Mouse (Mus musculus) thymus, postnatal 25 days (tissue): Measurements from ENCODE around the gene Foxp1.

Source experiments
- DNase-seq: peaks from one replicate; pipeline ENCODE4 v3.0.0; 2022

The Foxp1 gene

DNA sequence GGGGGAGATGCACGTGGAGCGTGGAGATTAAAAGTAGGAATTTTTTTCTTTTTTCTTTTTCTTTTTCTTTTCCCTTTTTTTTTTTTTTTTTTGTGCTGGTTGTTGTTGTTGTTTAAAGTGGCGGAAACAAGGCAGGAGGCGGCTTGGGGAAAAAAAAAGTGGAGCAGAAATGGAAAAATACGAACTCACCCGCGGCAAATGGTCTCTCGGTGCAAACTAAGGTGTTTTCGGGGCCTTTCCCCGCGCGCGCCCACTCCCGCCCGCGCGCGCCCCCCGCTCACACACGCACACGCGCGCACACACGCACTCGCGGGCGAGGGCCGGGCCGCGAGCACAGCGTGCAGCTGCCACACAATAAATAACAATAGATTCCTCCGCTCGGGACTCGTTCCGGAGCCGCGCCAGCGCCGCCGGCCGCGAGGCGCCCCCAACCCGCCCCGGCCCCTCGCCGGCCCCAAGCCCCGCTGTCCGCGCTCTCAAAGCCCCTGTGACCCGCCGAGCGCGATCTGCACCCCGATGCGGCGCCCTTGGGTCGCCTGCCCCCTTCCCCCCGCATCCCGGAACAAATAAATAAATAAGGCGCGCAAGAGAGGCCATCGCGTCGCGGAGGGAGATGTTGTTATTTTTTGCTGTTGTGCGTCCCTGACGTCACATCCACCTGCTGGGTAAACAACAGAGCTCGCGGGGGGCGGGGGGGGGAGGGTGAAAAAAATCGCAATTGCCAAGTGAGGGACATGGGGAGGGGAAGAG lies at the start of gene Foxp1:
Gene Foxp1, minus strand, starts transcription at position 363 of the 750 bp plus-strand sequence.
- peak; percentile 82 for DNase-seq

DNA sequence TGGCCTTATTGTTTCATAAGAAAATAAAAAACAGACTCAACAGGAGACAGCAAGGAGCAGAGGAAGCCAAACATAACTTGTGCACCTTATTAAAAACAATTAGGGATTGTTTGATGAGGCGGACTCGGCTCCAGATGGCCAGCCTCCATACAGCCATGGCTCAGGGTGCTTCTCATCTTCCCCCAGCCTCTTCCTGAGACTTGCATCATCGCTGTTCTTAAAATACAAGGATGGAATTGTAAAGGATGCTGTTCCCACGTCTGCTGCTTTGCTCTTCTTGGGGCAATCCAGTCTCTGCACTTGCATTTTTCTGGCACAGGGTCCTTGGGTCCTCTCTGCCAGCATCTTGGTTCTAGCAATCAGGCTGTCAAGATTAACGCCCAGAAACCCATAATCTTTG lies 49.5 kb upstream of the Foxp1 start:
- DNase-seq: no peak

DNA sequence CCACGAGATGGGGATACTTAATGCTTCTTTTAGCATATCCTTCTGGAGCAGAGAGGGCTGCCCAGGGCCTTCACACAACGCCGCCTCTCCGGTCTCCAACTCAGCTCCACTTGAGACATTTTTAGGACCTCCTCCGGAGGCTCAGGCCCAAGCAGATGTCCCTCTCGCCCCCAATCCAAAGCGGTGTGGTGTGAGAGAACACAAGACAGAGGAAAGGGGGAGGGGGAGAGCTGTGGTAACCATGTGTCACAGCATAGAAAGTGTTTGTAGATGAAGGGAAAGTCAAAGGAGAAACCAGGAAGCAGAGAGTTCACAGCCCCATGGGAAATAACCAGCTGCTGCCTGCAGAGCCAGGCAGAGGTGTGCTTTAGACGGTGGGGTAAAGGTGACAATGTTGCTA lies 44.4 kb upstream of the Foxp1 start:
- DNase-seq: peak; percentile 44

DNA sequence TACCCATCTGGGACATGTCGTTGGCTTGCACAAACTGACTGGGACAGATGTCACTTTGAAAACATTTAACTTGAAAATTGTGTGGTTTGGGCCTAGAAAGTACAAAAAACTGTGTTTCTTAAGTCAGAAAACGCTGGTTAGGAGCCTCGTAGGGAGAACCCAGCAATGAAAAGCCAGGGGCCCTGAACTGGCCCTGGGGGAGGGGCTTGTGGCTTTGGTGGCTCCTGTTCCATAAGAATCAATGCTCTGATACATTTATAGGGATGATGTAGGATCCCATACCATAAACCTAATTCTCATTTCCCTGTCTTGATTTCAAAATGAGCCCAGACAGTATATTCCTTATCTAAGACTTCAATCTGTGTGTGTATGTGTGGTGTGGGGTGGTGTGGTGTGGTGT lies 42.2 kb upstream of the Foxp1 start:
- peak; percentile 38 for DNase-seq

DNA sequence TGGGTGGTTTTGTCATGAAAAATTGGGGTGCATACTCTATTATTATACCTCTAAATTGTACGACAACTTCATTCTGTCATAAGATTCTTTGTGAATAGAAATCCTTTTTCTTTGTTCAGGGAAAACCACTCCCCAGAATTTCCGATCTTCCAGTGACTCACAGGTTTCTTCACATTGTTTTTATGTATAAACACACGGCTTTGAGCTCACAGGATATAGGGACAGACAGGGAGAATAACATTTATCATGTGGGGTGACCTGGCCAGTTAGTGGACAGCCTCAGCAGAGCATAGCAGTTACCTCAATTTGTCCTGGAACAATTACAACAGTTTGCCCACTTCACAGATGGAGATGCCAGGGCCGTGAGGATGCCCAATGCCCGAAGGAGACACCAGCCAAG lies 34.4 kb upstream of the Foxp1 start:
- DNase-seq: no peak

DNA sequence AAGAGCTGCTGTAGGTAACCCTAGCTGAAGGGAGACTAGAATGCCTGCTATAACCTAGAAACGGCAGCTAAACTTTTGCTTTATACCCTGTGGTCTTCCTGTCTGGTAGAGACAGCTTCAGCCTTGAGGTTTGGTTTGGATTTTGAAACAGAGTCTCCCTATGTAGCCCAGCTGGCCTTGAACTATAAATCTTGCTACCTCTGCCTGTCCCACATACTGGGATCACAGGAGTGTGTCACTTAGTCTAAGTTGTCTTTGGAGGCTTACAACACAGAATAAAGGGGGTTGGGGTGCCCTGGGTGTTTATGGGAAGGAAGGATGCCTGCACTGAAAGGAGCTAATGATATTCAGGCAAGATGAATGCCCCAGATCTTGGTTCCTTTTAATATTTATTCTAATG lies 30.3 kb upstream of the Foxp1 start:
- no peak for DNase-seq

DNA sequence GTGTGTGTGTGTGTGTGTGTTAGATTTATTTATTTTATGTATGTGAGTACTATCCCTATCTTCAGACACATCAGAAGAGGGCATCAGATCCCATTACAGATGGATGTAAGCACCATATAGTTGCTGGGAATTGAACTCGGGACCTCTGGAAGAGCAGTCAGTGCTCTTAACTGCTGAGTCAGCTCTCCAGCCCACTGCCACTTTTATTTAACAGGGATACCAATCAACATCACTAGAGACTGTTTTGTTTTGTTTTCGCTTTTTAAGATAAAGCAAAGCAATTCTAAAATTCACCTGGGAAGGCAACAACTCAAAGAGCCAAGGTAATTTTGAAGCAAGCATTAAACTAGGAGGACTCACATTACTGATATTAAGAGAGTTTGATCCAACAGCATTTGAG lies 23.9 kb upstream of the Foxp1 start:
- no peak for DNase-seq

DNA sequence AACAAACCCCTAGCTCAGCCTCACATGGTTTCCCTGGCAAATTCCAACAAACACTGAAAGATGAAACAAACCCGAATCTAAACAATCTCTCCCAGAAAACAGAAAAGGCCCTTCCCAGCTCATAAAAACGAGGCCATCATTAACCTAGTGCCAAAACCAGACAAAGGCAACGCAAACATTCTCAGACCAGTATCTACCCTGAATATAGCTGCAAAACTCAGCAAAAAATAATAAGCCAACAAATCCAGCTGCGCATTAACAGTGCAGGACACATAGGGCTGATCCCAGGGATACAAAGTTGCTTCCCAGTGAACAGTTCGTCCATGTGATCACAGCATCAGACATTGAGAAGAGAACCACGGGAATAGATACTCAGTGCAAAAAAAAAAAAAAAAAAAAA lies 22.9 kb upstream of the Foxp1 start:
- no peak for DNase-seq

DNA sequence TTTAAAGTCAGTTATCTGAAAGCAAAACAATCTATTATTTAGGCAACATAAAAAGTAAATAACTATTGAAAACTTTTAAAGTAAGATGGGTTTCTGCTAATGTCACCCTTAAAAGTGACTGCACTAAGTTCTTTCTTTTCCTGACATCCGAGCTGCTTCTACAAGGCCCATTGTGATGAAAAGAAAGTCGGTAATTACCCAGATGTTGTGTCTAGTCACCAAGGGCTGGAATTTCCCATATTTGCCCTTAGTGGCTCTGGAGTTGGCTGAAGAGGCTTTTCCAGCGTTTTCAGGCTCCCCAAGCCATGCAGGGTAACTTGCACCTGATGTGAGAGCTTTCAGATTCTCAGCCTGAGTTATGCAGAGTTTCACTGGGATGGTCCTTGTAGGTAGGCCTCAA lies 18.6 kb upstream of the Foxp1 start:
- no peak for DNase-seq

DNA sequence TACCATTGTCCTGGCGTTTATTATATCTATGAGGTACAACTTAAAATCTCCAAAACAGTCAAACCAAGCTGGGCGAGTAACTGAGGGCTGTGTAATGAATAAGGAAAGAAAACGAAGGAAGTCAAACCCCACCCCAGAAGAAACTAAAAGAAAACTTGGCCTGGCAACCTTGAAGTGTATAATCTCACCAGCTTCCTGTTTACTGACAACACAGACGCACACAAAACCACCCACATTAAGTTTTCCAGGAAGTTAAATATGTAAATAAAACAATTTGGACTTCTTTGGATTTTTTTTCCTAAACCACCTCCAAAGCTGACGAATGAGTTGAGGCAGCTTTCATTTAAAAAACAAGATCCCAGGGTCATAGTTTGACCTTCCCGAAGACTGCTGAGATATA lies 18.1 kb upstream of the Foxp1 start:
- DNase-seq: no peak

DNA sequence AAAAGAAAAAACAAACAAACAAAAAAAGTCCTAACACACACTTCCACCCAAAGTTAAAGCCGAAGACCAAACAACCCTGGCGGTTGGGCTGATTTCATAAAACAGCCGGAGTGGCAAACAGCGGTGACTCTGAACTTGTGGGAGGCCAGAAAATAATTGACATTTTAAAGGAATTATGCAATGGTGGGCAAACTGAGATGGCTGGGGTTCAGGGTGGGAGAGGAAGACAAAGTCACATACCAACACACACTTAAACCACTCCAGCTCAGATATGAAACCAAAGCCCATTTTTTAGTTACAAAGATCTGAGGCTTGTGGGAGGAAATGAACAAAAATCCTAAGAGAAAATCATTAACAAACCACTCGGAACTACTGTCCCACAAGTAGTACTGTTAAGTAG lies 17.6 kb upstream of the Foxp1 start:
- DNase-seq: no peak

DNA sequence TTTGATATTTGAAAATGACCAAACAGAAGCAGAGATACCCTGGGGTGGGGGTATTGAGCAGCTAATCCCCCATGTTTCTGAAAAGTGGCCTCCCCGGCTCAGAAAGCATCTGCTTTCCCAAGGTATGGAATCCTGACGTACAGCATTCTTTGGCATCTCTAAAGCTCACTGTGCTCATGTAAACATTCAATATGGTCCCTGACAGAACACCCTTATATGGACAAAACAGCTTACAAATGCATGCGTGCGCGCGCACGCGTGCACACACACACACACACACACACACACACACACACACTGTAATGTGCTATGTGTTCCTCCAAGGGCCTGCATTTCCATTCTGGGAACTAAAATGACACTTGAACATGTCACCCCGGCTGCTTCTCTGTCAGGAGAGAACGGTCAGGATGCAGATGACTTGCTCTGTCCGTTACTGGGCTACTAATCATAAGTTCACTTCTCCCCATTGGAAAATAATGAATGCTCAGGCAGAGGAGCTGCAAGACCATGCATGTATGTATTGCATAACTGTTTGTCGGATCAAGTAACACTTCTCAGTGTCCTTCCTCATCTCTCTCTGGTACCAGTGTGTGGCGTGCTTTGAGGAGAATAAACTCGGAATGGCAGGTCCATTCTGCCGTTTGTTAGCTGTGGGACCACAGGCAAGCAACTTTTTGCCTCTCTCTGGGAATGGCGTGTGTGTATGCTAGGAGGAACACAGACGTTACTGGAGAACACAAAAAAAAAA lies 15.8 kb upstream of the Foxp1 start:
- no peak for DNase-seq

DNA sequence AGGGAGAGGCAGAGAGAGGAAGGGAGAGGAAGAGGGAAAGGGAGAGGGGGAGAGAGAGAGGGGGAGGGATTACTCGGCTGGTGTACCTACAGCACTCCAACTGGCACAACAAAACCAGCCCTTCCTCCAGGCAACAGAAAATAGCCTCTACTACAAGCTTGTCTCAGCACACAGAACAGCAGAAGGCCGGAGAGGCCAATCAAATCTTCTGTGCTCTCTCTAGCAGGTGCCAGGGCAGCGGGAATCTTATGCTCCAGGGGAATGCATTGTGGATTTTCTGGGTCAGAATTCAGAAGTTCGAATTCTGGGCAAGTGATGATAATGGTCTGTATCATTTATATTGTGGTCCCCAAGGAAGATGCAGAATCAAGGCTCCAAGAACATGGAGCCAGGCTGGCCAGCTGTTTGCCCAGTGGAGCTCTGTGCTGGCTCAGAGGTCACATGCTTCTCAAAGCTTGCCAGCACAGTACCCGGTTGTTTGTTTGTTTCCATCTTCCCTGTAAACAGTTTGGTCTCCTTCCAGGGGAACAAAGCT lies 11.8 kb upstream of the Foxp1 start:
- DNase-seq: no peak

DNA sequence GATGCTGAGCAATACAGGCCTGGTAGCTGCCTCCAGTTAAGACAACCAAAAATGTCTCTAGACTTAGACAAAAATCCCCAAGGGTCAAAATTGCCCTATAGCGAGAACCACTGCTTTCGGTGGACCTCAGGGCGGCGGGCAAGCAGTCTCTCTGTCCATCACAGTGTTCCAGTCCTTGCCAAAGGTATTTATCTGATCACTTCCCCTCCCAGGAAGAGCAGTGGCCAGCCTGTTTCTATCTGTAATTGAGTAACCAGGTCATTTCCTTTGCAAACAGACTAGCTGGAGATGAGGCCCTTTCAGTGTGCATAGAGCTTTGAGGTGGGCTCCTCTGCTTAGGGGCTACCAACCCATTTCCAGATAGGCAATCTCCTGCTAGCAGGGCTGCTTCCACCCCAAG lies 9.9 kb upstream of the Foxp1 start:
- DNase-seq: no peak

DNA sequence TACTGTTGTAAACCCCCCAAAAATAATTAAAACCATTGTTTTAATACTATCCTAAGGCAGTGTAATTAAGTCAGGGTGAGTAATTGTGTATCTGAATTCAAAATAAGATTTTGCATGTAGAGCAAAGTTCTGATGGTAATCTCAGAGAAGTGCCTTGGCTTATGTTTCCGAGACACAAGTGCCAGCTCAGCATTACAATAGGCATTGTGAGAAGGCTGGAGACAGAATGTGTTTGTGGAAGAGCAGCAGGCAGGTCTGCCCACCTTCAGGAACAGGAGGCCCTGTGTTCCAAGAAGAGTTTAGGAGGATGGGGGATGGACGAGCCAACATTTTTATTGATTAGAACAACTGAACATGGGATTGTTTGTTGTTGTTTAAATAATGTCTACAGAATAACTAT lies 6.5 kb upstream of the Foxp1 start:
- DNase-seq: no peak

DNA sequence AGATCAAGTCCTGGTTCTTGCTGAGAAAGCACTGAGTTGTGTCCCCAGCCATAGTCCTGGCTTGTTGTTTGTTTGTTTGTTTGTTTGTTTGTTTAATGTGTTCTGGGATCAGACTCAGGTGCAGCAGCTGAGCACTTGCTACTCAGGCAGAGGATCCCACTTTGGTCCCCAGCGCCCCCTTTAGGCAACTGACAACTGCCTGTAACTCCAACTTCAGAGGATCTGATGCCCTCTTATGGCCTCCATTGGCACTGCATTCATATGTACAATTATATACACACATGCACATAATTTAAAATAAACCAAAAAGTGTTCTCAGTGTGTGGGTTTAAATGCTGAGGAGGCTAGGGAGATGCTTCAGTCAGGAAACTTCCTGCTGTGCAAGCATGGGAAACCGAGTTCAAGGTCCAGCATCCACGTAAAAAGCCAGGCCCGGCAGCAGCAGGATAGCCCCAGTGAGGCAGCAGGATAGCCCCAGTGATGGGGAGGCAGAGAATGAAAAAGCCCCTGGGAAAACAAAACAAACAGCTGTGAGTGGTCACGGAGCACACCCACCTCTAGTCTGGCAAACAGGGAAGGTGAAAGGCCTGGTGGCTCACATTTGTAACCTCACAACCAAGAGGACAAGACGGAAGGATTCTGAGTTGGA lies 5.1 kb upstream of the Foxp1 start:
- DNase-seq: no peak

DNA sequence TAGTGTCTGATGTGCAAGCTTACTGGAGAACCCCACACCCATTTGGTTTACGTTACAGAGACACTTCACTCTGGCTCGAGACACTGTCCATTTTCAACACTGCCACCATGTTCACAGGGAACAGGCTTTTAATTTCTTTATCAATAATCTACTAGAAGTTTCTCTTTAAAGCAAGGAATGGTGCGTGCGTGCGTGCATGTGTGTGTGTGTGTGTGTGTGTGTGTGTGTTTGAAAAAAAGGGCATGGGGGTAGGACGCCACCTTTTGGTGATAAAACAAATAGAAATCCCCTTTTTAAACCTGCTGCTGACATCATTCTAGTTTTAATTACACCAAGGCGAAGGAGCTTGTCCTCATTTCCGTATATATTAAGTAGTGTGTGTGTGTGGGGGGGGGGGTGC lies 2.8 kb upstream of the Foxp1 start:
- DNase-seq: peak; percentile 38

DNA sequence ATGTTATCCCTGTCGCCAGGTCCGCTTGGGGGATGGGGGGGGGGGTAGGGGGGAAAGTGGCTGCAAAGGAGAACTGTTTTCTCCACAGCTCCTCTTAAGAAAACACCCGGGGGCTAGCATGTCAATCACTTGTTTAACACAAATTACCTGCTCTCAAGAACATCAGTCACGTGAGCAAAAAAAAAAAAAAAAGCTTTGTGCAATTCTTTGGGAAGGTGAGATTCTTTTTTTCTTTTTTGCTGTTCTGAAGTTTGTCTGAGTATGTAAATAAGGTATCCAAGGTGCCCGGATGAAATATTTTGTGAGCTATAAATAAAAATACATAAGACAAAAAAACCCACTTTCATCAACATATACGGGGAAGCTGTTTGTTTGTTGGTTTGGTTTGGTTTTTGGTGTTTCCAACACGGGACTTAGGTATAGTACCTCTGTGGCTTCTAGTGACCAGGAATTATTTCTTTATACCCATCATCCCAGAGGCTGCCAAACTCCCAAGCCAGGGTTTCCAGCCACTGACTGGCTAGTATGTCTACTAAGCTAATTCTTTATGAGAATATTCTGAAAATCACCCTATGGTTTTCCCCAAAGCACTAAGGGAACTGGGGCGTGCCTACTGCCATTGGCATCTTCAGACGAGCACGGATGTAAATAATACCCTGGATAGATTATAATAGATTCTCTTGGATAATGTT lies 1.3 kb upstream of the Foxp1 start:
- no peak for DNase-seq

DNA sequence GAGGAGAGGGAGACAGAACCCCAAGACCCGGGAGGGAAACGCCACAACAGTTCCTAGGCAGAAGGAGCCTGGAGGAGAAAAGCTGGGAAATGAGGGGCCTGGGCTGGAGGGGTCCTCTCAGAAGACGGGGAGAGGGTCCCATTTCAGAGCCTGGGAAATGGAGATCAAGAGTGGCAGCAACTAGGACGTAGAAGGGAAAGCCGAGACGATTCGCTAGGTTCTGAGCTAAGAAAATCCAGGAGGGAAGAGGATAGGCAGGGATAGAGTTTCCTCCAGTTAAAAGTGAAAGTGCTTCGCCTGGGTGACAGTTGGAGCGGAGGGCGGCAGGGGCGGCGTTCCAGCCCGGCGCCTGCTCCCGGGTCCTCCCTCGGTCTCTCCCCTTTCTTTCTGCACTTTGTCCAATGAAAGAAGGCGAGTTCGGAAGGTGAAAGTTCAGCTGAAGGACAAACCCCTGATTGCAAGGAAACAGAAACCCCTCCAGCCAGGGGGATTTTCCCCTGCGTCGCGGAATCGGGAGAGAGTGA lies 650 bp upstream of the Foxp1 start:
- peak; percentile 73 for DNase-seq

DNA sequence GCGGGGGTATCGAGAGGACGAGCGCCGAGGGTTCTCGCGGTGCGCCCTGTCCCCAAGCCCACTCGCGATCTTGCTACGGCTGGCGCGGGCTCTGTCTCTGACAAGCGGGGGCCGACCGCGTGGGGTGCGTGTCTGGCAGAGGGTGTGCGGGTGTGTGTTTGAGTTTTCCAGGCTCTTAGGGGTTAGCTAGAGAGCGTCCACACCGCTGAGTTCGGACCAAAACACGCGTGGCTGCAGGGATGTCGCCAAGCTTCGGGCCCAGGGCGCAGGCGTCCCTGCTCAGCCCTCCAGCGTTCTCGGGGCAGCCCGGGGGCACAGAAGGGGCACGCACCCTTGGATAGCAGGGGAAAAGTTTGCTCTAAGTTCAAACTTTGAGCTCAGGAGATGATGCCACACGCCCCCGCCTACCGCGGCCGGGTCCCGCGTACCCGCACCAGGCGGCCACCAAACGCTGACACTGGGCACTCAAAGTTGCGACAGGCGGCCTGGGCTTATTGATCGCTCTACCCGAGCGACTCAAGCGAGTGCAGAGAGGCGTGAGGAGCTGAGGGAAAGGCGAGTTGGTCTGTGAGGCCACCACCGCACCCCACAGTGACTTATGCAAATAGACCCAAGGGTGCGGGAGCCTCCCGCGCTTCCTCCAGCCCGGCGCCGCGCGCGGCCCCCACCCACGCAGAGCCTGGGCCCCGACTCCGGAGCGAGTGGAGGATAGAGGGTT lies 721 bp downstream of the Foxp1 start:
- DNase-seq: peak; percentile 63

DNA sequence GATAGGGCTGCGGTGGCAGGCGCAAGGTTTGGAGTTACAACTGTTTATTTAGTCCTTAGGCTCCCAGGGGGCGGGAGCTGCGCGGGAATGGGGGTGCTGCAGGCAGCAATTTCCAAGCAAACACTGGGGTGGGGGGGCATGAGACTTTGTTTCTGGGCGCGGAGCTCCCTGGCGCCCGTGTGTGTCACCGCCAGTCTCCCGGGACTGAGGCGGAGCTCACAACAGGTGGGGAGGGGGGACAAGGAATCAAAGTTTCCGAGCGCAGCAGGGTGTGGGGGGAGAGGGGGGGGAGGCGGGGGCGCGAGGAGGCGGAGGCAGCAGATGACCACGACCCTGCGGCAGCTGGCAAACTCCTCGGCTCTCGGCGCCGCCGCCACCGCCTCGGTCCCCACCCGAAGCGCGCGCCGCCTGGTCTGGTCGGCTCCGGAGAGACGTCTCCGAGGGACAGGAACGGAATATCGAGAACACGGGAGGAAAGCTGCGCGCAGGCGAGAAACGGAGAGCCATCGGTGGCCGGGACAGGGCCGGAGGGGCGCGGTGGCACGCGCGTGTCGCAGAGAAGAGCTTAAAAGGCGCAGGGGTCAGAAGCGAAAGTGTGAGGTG lies 1.4 kb downstream of the Foxp1 start:
- DNase-seq: peak; percentile 60

DNA sequence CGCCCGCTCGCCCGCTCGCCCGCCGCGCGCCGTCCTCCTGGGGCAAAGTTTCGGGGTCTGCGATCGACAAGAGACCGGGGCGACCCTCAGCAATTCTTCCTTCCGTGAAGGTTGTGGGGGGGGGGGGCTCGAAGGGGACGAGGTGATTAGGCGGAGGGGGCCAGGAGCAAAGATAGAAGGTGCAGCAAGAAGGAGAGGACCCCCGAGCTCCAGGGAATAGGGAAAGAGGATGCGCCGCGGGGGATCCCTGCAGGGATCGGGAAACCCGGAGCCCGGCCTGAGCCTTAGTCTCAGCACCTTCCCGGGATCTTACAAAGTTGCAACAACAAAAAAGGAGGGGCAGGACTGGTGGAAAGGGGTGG lies 1.9 kb downstream of the Foxp1 start:
- DNase-seq: peak; percentile 42
